In the genomic region with DNA sequence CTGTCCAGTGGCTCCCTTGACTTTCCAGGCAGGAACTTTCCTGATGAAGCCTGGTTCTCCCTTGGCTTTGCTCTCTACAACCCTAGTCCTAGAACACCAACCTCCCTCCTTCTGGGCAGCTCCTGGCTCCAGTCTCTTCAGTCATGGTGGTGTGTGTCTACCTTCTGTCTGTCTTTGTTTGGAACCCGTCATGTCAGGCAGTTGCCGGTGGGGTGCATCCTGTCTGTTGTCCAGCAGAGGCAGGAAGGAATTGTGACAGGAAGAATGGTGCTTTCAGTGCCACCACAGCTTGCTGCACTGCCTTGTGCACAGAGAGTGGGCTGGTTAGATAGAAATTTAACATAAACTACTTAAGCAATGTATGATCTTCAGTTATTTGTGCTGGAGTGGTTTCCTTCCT, we compare ENCODE assay signal across 21 mouse cellular contexts. TPM values are rescaled to one million over a fixed set of nuclear protein-coding genes. Genes with fewer than 3 reads are reported as not detected.
A peak's percentile ranks its signal among the peaks of the same experiment; 100 is the strongest.
DNase-seq lines count a peak whose midpoint lies in the region; ATAC-seq and TF ChIP-seq lines count a peak whose summit lies in the region.
"Had no signal": no experiment of that assay in that cellular context is flagged by ENCODE, and none has a peak within 500 bp of the region (broad histone marks: within the 10 kb centered on the region; RNA-seq: fewer than 3 reads in every experiment).

No protein-coding gene starts in this region.

- peak; percentile 29 for DNase-seq in CD4-positive, CD25-positive, alpha-beta regulatory T cell, adult 2 months (ENCODE audit: low read depth, low spot score)
- no peak for DNase-seq in forebrain, postnatal 0 days
- DNase-seq in forebrain, embryonic 14.5 days (ENCODE audit: low spot score), result no peak
- DNase-seq in liver, adult 2 months (ENCODE audit: extremely low read depth, low read depth, low spot score), result no peak
- no peak for DNase-seq in liver
- DNase-seq: adrenal gland, postnatal 14 days; gastrocnemius, postnatal 25 days; heart, postnatal 14 days; kidney, postnatal 10 days; right cerebral cortex, postnatal 25 days; thymus, postnatal 36 days had no signal

- H3K79me2 ChIP-seq in liver, adult 2 months (ENCODE audit: control insufficient read depth, insufficient read depth, low read length), result peaks cover 13% of the 10 kb centered on the region; the same call in 1 of the 2 replicates

- H3K4me2 ChIP-seq in forebrain, postnatal 0 days (ENCODE audit: low read depth), result no peak overlapping the region
- no peak overlapping the region for H3K4me2 ChIP-seq in forebrain, embryonic 14.5 days (ENCODE audit: low read length)
- no peak overlapping the region for H3K4me2 ChIP-seq in kidney, embryonic 14.5 days (replicated peaks; ENCODE audit: low read depth, low read length)
- H3K4me2 ChIP-seq: heart, embryonic 11.5 days; hindbrain, embryonic 15.5 days; intestine, embryonic 15.5 days; limb, embryonic 15.5 days had no signal

- H3K4me3 ChIP-seq in forebrain, postnatal 0 days (ENCODE audit: low read depth, low read length), result no peak overlapping the region
- no peak overlapping the region for H3K4me3 ChIP-seq in forebrain, embryonic 14.5 days (ENCODE audit: low read depth, low read length)
- no peak overlapping the region for H3K4me3 ChIP-seq in liver, adult 2 months (ENCODE audit: insufficient read depth, low read depth, low read length)
- H3K4me3 ChIP-seq in kidney, embryonic 14.5 days (ENCODE audit: low read length), result no peak overlapping the region
- H3K4me3 ChIP-seq: forebrain, embryonic 10.5 days; hindbrain, embryonic 15.5 days; intestine, embryonic 15.5 days; limb, embryonic 15.5 days had no signal

- no peak overlapping the region for H3K9ac ChIP-seq in forebrain, postnatal 0 days
- H3K9ac ChIP-seq in forebrain, embryonic 14.5 days (ENCODE audit: low read length), result no peak overlapping the region
- no peak overlapping the region for H3K9ac ChIP-seq in liver, adult 2 months (ENCODE audit: low read depth, low read length)
- no peak overlapping the region for H3K9ac ChIP-seq in kidney, embryonic 14.5 days (ENCODE audit: low read depth, low read length)
- H3K9ac ChIP-seq: hindbrain, embryonic 15.5 days; intestine, embryonic 15.5 days; limb, embryonic 15.5 days had no signal

- 0 out of 2 replicates have a peak, but pooled peaks cover 2% of the 10 kb centered on the region for H3K4me1 ChIP-seq in forebrain, postnatal 0 days (ENCODE audit: insufficient read depth)
- H3K4me1 ChIP-seq in forebrain, embryonic 14.5 days (ENCODE audit: control insufficient read depth, insufficient read depth, low read length), result peaks cover 2% of the 10 kb centered on the region; the same call in 1 of the 2 replicates
- H3K4me1 ChIP-seq in liver, adult 2 months (ENCODE audit: control insufficient read depth, insufficient read depth, low read length), result no peaks in the 10 kb centered on the region
- H3K4me1 ChIP-seq in kidney, embryonic 14.5 days (ENCODE audit: control insufficient read depth, insufficient read depth, low read length), result peaks cover 15% of the 10 kb centered on the region

- H3K9me3 ChIP-seq in forebrain, postnatal 0 days (ENCODE audit: low read length), result no peaks in the 10 kb centered on the region
- no peaks in the 10 kb centered on the region for H3K9me3 ChIP-seq in forebrain, embryonic 14.5 days (replicated peaks; ENCODE audit: control insufficient read depth, low read length)
- no peaks in the 10 kb centered on the region for H3K9me3 ChIP-seq in kidney, embryonic 14.5 days (ENCODE audit: control insufficient read depth, low read length)
- H3K9me3 ChIP-seq: forebrain, embryonic 10.5 days; hindbrain, embryonic 15.5 days; intestine, embryonic 15.5 days; limb, embryonic 15.5 days had no signal

- no peaks in the 10 kb centered on the region for H3K27me3 ChIP-seq in forebrain, postnatal 0 days (ENCODE audit: insufficient read depth, low read length)
- no peaks in the 10 kb centered on the region for H3K27me3 ChIP-seq in forebrain, embryonic 14.5 days (replicated peaks; ENCODE audit: control insufficient read depth, insufficient read depth, low read length)
- no peaks in the 10 kb centered on the region for H3K27me3 ChIP-seq in liver, adult 2 months (ENCODE audit: control insufficient read depth, insufficient read depth, low read length)
- H3K27me3 ChIP-seq in kidney, embryonic 14.5 days (ENCODE audit: control insufficient read depth, insufficient read depth, low read length), result no peaks in the 10 kb centered on the region
- H3K27me3 ChIP-seq: CH12.LX; hindbrain, embryonic 15.5 days; intestine, embryonic 15.5 days; limb, embryonic 15.5 days had no signal

- 30% methylated on average over 2 of the region's 2 CpGs for WGBS in forebrain, postnatal 0 days
- WGBS in forebrain, embryonic 14.5 days, result 30% methylated on average over 2 of the region's 2 CpGs
- 67% methylated on average over 2 of the region's 2 CpGs for WGBS in liver, adult 2 months
- WGBS in kidney, embryonic 14.5 days, result 64% methylated on average over 2 of the region's 2 CpGs

- no peaks in the 10 kb centered on the region for H3K36me3 ChIP-seq in forebrain, postnatal 0 days (ENCODE audit: insufficient read depth)
- no peaks in the 10 kb centered on the region for H3K36me3 ChIP-seq in forebrain, embryonic 14.5 days (ENCODE audit: control insufficient read depth, insufficient read depth, low read length)
- H3K36me3 ChIP-seq in liver, adult 2 months (ENCODE audit: control insufficient read depth, insufficient read depth, low read length), result no peaks in the 10 kb centered on the region
- no peaks in the 10 kb centered on the region for H3K36me3 ChIP-seq in kidney, embryonic 14.5 days (ENCODE audit: control insufficient read depth, insufficient read depth, low read length)
- H3K36me3 ChIP-seq: forebrain, embryonic 10.5 days; hindbrain, embryonic 15.5 days; intestine, embryonic 15.5 days; limb, embryonic 15.5 days had no signal

- 0 out of 2 replicates have a peak, but pooled peaks have one; percentile 5 for TF ChIP-seq CTCF in forebrain, postnatal 0 days (IDR thresholded peaks at IDR 0.05; ENCODE audit: low read depth)
- 0 out of 2 replicates have a peak, but pooled peaks have one; percentile 5 for TF ChIP-seq CTCF in liver, adult 2 months (IDR thresholded peaks at IDR 0.05; ENCODE audit: low read depth, low read length)

- no peak for TF ChIP-seq POLR2A in liver, adult 2 months (IDR thresholded peaks at IDR 0.05; ENCODE audit: extremely low read depth, insufficient read depth, low read length)

- H3K27ac ChIP-seq in forebrain, postnatal 0 days (ENCODE audit: low read depth, low read length), result no peak overlapping the region
- H3K27ac ChIP-seq in forebrain, embryonic 14.5 days (ENCODE audit: low read depth, low read length), result no peak overlapping the region
- no peak overlapping the region for H3K27ac ChIP-seq in liver, adult 2 months (replicated peaks; ENCODE audit: insufficient read depth, low read depth, low read length)
- H3K27ac ChIP-seq in kidney, embryonic 14.5 days (ENCODE audit: low read depth, low read length), result no peak overlapping the region
- H3K27ac ChIP-seq: forebrain, embryonic 10.5 days; hindbrain, embryonic 15.5 days; intestine, embryonic 15.5 days; limb, embryonic 15.5 days had no signal

- no peak for ATAC-seq in CD4-positive, CD25-positive, alpha-beta regulatory T cell, adult 4 months
- no peak for ATAC-seq in forebrain, postnatal 0 days
- ATAC-seq in forebrain, embryonic 14.5 days, result no peak
- peak; percentile 20 for ATAC-seq in common myeloid progenitor, adult 5-6 weeks (replicated peaks; ENCODE audit: low read depth, poor library complexity, severe bottlenecking)
- no peak for ATAC-seq in kidney, embryonic 14.5 days (ENCODE audit: low FRiP score, low TSS enrichment)
- ATAC-seq: midbrain, embryonic 16.5 days had no signal

RNA-seq across cellular contexts. Expression of a gene that starts 16.2 kb away (rescaled TPM):
- 1 to 10 TPM; 3.5 to 4.6 TPM for polyA plus RNA-seq in CD4-positive, CD25-positive, alpha-beta regulatory T cell, adult 4 months (2017; shearing (Covaris generic))
- total RNA-seq in forebrain, postnatal 0 days (2014; rRNA removed), result 90.0 and 94.3 TPM in 2 replicates
- 59.8 and 91.3 TPM in 2 replicates for polyA plus RNA-seq in forebrain, postnatal 0 days (2015; fragmentation: Nextera tagmentation; extraction: Ambion mirVana)
- polyA plus RNA-seq in forebrain, embryonic 14.5 days (2014; fragmentation: Nextera tagmentation; extraction: Ambion mirVana), result 16.9 and 26.1 TPM in 2 replicates
- total RNA-seq in liver, adult 2 months (2014; rRNA removed), result 6.4 and 7.2 TPM in 2 replicates
- 1.7 and 2.0 TPM in 2 replicates for polyA plus RNA-seq in liver, adult 2 months (2012; rRNA removed)
- total RNA-seq in common myeloid progenitor, adult 5-6 weeks (2017), result 6.4 and 9.7 TPM in 2 replicates
- 7.2 and 8.8 TPM in 2 replicates for polyA plus RNA-seq in kidney, embryonic 14.5 days (2014; fragmentation: Nextera tagmentation; extraction: Ambion mirVana)

RNA-seq across cellular contexts. Expression of a gene that starts 38.8 kb away (rescaled TPM):
- 10 to 100 TPM; 13.9 to 17.4 TPM for polyA plus RNA-seq in CD4-positive, CD25-positive, alpha-beta regulatory T cell, adult 4 months (2017; shearing (Covaris generic))
- total RNA-seq in forebrain, postnatal 0 days (2014; rRNA removed), result 20.8 and 20.9 TPM in 2 replicates
- 5.3 and 9.4 TPM in 2 replicates for polyA plus RNA-seq in forebrain, postnatal 0 days (2015; fragmentation: Nextera tagmentation; extraction: Ambion mirVana)
- 9.6 and 11.1 TPM in 2 replicates for polyA plus RNA-seq in forebrain, embryonic 14.5 days (2014; fragmentation: Nextera tagmentation; extraction: Ambion mirVana)
- 12.8 and 20.9 TPM in 2 replicates for total RNA-seq in liver, adult 2 months (2014; rRNA removed)
- 2.1 and 2.6 TPM in 2 replicates for polyA plus RNA-seq in liver, adult 2 months (2012; rRNA removed)
- total RNA-seq in common myeloid progenitor, adult 5-6 weeks (2017), result 25.4 and 35.6 TPM in 2 replicates
- 11.6 and 12.7 TPM in 2 replicates for polyA plus RNA-seq in kidney, embryonic 14.5 days (2014; fragmentation: Nextera tagmentation; extraction: Ambion mirVana)
